Comparison of ENCODE assay signal across 8 mouse cellular contexts in genomic region chr15:81859330-81860255, GRCm38 (mm10). TPM values are rescaled to one million over a fixed set of nuclear protein-coding genes. Genes with fewer than 3 reads are reported as not detected.
DNase-seq lines count a peak whose midpoint lies in the region; ATAC-seq and TF ChIP-seq lines count a peak whose summit lies in the region.

No protein-coding gene starts in this region.

- H3K4me2 ChIP-seq in forebrain, postnatal 0 days (ENCODE audit: low read depth): peak overlapping the region; percentile 85
- peak overlapping the region; percentile 86 for H3K4me2 ChIP-seq in lung, embryonic 15.5 days

- H3K36me3 ChIP-seq in G1E (replicated peaks): peaks cover 25% of the 10 kb centered on the region
- peaks cover 7% of the 10 kb centered on the region; the same call in 1 of the 2 replicates for H3K36me3 ChIP-seq in forebrain, postnatal 0 days (ENCODE audit: insufficient read depth)
- peaks cover 11% of the 10 kb centered on the region for H3K36me3 ChIP-seq in lung, embryonic 15.5 days

- DNase-seq in G1E (ENCODE audit: low spot score): peak; percentile 82
- DNase-seq in cerebellum, adult 2 months: peak; percentile 93 to 96
- peak; percentile 95 for DNase-seq in forebrain, postnatal 0 days
- DNase-seq in heart, postnatal 4 days: peak; percentile 88
- DNase-seq in layer of hippocampus, adult 8-10 months (ENCODE audit: low spot score in 2 of 2): peak; percentile 90 to 96
- peak; percentile 86 for DNase-seq in ovary, adult 18-20 months (ENCODE audit: low spot score)
- peak; percentile 92 for DNase-seq in thymus, postnatal 0 days (ENCODE audit: low spot score)

- WGBS in cerebellum, adult 2 months: under 1% methylated on average over 39 of the region's 39 CpGs
- WGBS in forebrain, postnatal 0 days: 2% methylated on average over 39 of the region's 39 CpGs
- WGBS in lung, embryonic 15.5 days: under 1% methylated on average over 39 of the region's 39 CpGs

- peak overlapping the region; percentile 67 for H3K9ac ChIP-seq in forebrain, postnatal 0 days
- H3K9ac ChIP-seq in lung, embryonic 15.5 days: peak overlapping the region; percentile 87

- peaks cover 55% of the 10 kb centered on the region for H3K4me1 ChIP-seq in G1E (ENCODE audit: insufficient read depth, low read depth, low read length)
- H3K4me1 ChIP-seq in cerebellum, adult 2 months (ENCODE audit: control insufficient read depth, insufficient read depth, low read length): peaks cover 7% of the 10 kb centered on the region; the same call in 1 of the 2 replicates
- peaks cover 14% of the 10 kb centered on the region for H3K4me1 ChIP-seq in forebrain, postnatal 0 days (ENCODE audit: insufficient read depth)
- peaks cover 25% of the 10 kb centered on the region for H3K4me1 ChIP-seq in lung, embryonic 15.5 days

- no peak; the same call in 1 of the 2 replicates for TF ChIP-seq POLR2A in cerebellum, adult 2 months (IDR thresholded peaks at IDR 0.05; ENCODE audit: borderline replicate concordance, insufficient read depth, low read length)

- no peaks in the 10 kb centered on the region for H3K9me3 ChIP-seq in G1E (replicated peaks)
- H3K9me3 ChIP-seq in forebrain, postnatal 0 days (ENCODE audit: low read length): no peaks in the 10 kb centered on the region
- H3K9me3 ChIP-seq in lung, embryonic 15.5 days: no peaks in the 10 kb centered on the region

- H3K27ac ChIP-seq in cerebellum, adult 2 months (ENCODE audit: insufficient read depth, low read length): peak overlapping the region; percentile 100
- peak overlapping the region; percentile 95 for H3K27ac ChIP-seq in forebrain, postnatal 0 days (ENCODE audit: low read depth, low read length)
- peak overlapping the region; percentile 98 for H3K27ac ChIP-seq in lung, embryonic 15.5 days

- no peaks in the 10 kb centered on the region for H3K27me3 ChIP-seq in G1E (ENCODE audit: insufficient read depth, low read length)
- no peaks in the 10 kb centered on the region for H3K27me3 ChIP-seq in cerebellum, adult 2 months (ENCODE audit: control insufficient read depth, insufficient read depth, low read length)
- H3K27me3 ChIP-seq in forebrain, postnatal 0 days (ENCODE audit: insufficient read depth, low read length): no peaks in the 10 kb centered on the region
- no peaks in the 10 kb centered on the region for H3K27me3 ChIP-seq in lung, embryonic 15.5 days

- peak overlapping the region; percentile 85 for H3K4me3 ChIP-seq in G1E (ENCODE audit: low read depth, low read length)
- H3K4me3 ChIP-seq in cerebellum, adult 2 months (replicated peaks; ENCODE audit: insufficient read depth, low read depth, low read length): peak overlapping the region; percentile 85
- peak overlapping the region; percentile 81 for H3K4me3 ChIP-seq in forebrain, postnatal 0 days (ENCODE audit: low read depth, low read length)
- H3K4me3 ChIP-seq in lung, embryonic 15.5 days: peak overlapping the region; percentile 76

- peak; percentile 65 for ATAC-seq in G1E (ENCODE audit: extremely low read depth, insufficient number of reproducible peaks, low FRiP score, poor library complexity, severe bottlenecking)
- ATAC-seq in forebrain, postnatal 0 days: peak; percentile 91
- peak; percentile 85 for ATAC-seq in lung, embryonic 15.5 days (ENCODE audit: borderline replicate concordance, extremely low read depth, low FRiP score, low TSS enrichment)

- TF ChIP-seq CTCF in G1E (IDR thresholded peaks at IDR 0.05; ENCODE audit: low read depth, low read length): no peak
- no peak for TF ChIP-seq CTCF in cerebellum, adult 2 months (IDR thresholded peaks at IDR 0.05; ENCODE audit: borderline replicate concordance, insufficient read depth, low read depth, low read length)
- TF ChIP-seq CTCF in forebrain, postnatal 0 days (IDR thresholded peaks at IDR 0.05; ENCODE audit: low read depth): no peak

RNA-seq across cellular contexts. Expression of gene Tob2, which starts 1.0 kb away (rescaled TPM):
- total RNA-seq in G1E (2014; fragmentation: Nextera tagmentation): 30.4 and 32.3 TPM in 2 replicates
- total RNA-seq in G1E (2017): 8.5 and 9.9 TPM in 2 replicates
- 35.4 and 37.5 TPM in 2 replicates for polyA plus RNA-seq in G1E (2012)
- polyA plus RNA-seq in cerebellum, adult 2 months (2012; rRNA removed): 36.9 and 51.5 TPM in 2 replicates
- 9.2 and 13.0 TPM in 2 replicates for total RNA-seq in forebrain, postnatal 0 days (2014; rRNA removed)
- polyA plus RNA-seq in forebrain, postnatal 0 days (2015; fragmentation: Nextera tagmentation; extraction: Ambion mirVana): 11.4 TPM in 2 replicates
- total RNA-seq in heart, postnatal 4 days (2021): 10 to 100 TPM; 24.1 to 32.3 TPM
- 10 to 100 TPM; 24.8 to 39.6 (median 30.6) TPM for total RNA-seq in layer of hippocampus, adult 8-10 months (2022)
- 27.0 and 29.1 TPM in 2 replicates for polyA plus RNA-seq in lung, embryonic 15.5 days (2015; fragmentation: Nextera tagmentation; extraction: Ambion mirVana)
- 28.8 TPM in 2 replicates for polyA plus RNA-seq in thymus, postnatal 0 days (2015; fragmentation: Nextera tagmentation; extraction: Ambion mirVana)

RNA-seq across cellular contexts. Expression of gene Phf5a, which starts 12.1 kb away (rescaled TPM):
- total RNA-seq in G1E (2014; fragmentation: Nextera tagmentation): 79.6 and 81.9 TPM in 2 replicates
- 99.2 and 121 TPM in 2 replicates for total RNA-seq in G1E (2017)
- 8.0 and 10.3 TPM in 2 replicates for polyA plus RNA-seq in G1E (2012)
- polyA plus RNA-seq in cerebellum, adult 2 months (2012; rRNA removed): 62.4 and 67.3 TPM in 2 replicates
- total RNA-seq in forebrain, postnatal 0 days (2014; rRNA removed): 41.5 and 48.5 TPM in 2 replicates
- 107 and 112 TPM in 2 replicates for polyA plus RNA-seq in forebrain, postnatal 0 days (2015; fragmentation: Nextera tagmentation; extraction: Ambion mirVana)
- total RNA-seq in heart, postnatal 4 days (2021): 10 to 100 TPM; 57.9 to 58.9 TPM
- total RNA-seq in layer of hippocampus, adult 8-10 months (2022): 10 to 100 TPM; 35.7 to 44.3 (median 36.7) TPM
- polyA plus RNA-seq in lung, embryonic 15.5 days (2015; fragmentation: Nextera tagmentation; extraction: Ambion mirVana): 172 and 183 TPM in 2 replicates
- polyA plus RNA-seq in thymus, postnatal 0 days (2015; fragmentation: Nextera tagmentation; extraction: Ambion mirVana): 154 and 161 TPM in 2 replicates

RNA-seq across cellular contexts. Expression of gene Aco2, which starts 12.5 kb away (rescaled TPM):
- total RNA-seq in G1E (2014; fragmentation: Nextera tagmentation) (152 and 177 TPM in 2 replicates), G1E (2017) (124 and 140 TPM in 2 replicates)
- 142 TPM in 2 replicates for polyA plus RNA-seq in G1E (2012)
- polyA plus RNA-seq in cerebellum, adult 2 months (2012; rRNA removed): 621 and 638 TPM in 2 replicates
- 354 and 357 TPM in 2 replicates for total RNA-seq in forebrain, postnatal 0 days (2014; rRNA removed)
- polyA plus RNA-seq in forebrain, postnatal 0 days (2015; fragmentation: Nextera tagmentation; extraction: Ambion mirVana): 234 and 251 TPM in 2 replicates
- 1,000 to 10,000 TPM; 1,419 to 1,465 TPM for total RNA-seq in heart, postnatal 4 days (2021)
- total RNA-seq in layer of hippocampus, adult 8-10 months (2022): 100 to 1,000 TPM; 456 to 502 (median 473) TPM
- 164 and 173 TPM in 2 replicates for polyA plus RNA-seq in lung, embryonic 15.5 days (2015; fragmentation: Nextera tagmentation; extraction: Ambion mirVana)
- polyA plus RNA-seq in thymus, postnatal 0 days (2015; fragmentation: Nextera tagmentation; extraction: Ambion mirVana): 126 and 136 TPM in 2 replicates

RNA-seq across cellular contexts. Expression of gene Tef, which starts 57.4 kb away (rescaled TPM):
- total RNA-seq in G1E (2014; fragmentation: Nextera tagmentation): 23.2 and 28.1 TPM in 2 replicates
- total RNA-seq in G1E (2017): 61.5 and 61.7 TPM in 2 replicates
- 69.5 and 75.8 TPM in 2 replicates for polyA plus RNA-seq in G1E (2012)
- polyA plus RNA-seq in cerebellum, adult 2 months (2012; rRNA removed): 279 and 288 TPM in 2 replicates
- total RNA-seq in forebrain, postnatal 0 days (2014; rRNA removed): 60.2 and 71.8 TPM in 2 replicates
- 21.9 and 27.8 TPM in 2 replicates for polyA plus RNA-seq in forebrain, postnatal 0 days (2015; fragmentation: Nextera tagmentation; extraction: Ambion mirVana)
- total RNA-seq in heart, postnatal 4 days (2021): 10 to 100 TPM; 38.5 to 40.5 TPM
- 100 to 1,000 TPM; 227 to 350 (median 284) TPM for total RNA-seq in layer of hippocampus, adult 8-10 months (2022)
- polyA plus RNA-seq in lung, embryonic 15.5 days (2015; fragmentation: Nextera tagmentation; extraction: Ambion mirVana): 27.4 and 31.4 TPM in 2 replicates
- polyA plus RNA-seq in thymus, postnatal 0 days (2015; fragmentation: Nextera tagmentation; extraction: Ambion mirVana): 12.3 and 14.8 TPM in 2 replicates

Comparison
In these comparisons a context has a peak if more than half of its experiments do, and no peak if none do; other contexts are left out.
1. Peak in every context shown above with its lines: DNase-seq, ATAC-seq, H3K4me3 ChIP-seq and H3K27ac ChIP-seq.